Mouse (Mus musculus): ENCODE data around the gene Tpbgl. TPM values are rescaled to one million over a fixed set of nuclear protein-coding genes. Genes with fewer than 3 reads are reported as not detected.

Gene Tpbgl
- polyA plus RNA-seq, 1 experiment from 2014 or later: 1.4 TPM

Other genes starting within 250 kb of the Tpbgl start
- gene Gdpd5, start 245.7 kb downstream of the Tpbgl start, polyA plus RNA-seq (2015; fragmentation: Nextera tagmentation; extraction: Ambion mirVana): 15.4 and 15.9 TPM in 2 replicates
- gene Klhl35, start 161.1 kb downstream of the Tpbgl start, polyA plus RNA-seq (2015; fragmentation: Nextera tagmentation; extraction: Ambion mirVana): 0.49 and 0.62 TPM in 2 replicates
- 810 and 875 TPM in 2 replicates for gene Rps3, start 143.4 kb downstream of the Tpbgl start, polyA plus RNA-seq (2015; fragmentation: Nextera tagmentation; extraction: Ambion mirVana)
- gene Arrb1, start 91.6 kb downstream of the Tpbgl start, polyA plus RNA-seq (2015; fragmentation: Nextera tagmentation; extraction: Ambion mirVana): 8.5 and 9.0 TPM in 2 replicates
- gene Slco2b1, start 84.2 kb upstream of the Tpbgl start, polyA plus RNA-seq (2015; fragmentation: Nextera tagmentation; extraction: Ambion mirVana): 2.7 and 3.1 TPM in 2 replicates
- gene Olfr520, start 103.2 kb upstream of the Tpbgl start, polyA plus RNA-seq (2015; fragmentation: Nextera tagmentation; extraction: Ambion mirVana): not detected in 2 replicates
- gene Olfr521, start 136.4 kb upstream of the Tpbgl start, polyA plus RNA-seq (2015; fragmentation: Nextera tagmentation; extraction: Ambion mirVana): not detected in 2 replicates
- 5.2 TPM in 2 replicates for gene Neu3, start 201.3 kb upstream of the Tpbgl start, polyA plus RNA-seq (2015; fragmentation: Nextera tagmentation; extraction: Ambion mirVana)
- 0.10 and 0.11 TPM in 2 replicates for gene Xrra1, start 232.0 kb upstream of the Tpbgl start, polyA plus RNA-seq (2015; fragmentation: Nextera tagmentation; extraction: Ambion mirVana)
- 387 and 427 TPM in 2 replicates for gene Spcs2, start 236.4 kb upstream of the Tpbgl start, polyA plus RNA-seq (2015; fragmentation: Nextera tagmentation; extraction: Ambion mirVana)

Measured in intestine, embryonic 15.5 days (tissue).